8 mouse cellular contexts compared by ENCODE assay signal in the genomic region with DNA sequence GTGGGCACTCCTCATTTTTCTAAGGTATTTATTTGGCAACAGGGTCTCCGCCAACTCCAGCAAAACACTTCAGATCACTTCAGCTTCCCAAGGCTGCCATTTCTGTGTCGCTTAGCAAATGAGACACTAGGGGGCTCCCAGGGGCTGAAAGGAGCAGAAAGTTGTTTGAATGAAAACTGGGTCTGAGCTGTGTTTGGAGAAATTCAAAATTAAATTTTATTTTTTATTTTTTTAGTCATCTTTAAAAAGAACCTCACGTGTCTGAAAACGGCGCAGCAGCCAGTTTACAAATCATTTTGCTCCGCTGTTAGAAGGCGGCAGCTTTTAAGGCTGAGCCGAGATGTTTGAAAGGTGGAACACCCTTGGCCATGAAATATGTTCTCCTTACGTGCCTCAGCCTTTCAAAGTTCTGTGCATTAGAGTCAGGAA. TPM values are rescaled to one million over a fixed set of nuclear protein-coding genes. Genes with fewer than 3 reads are reported as not detected.
DNase-seq lines count a peak whose midpoint lies in the region; ATAC-seq and TF ChIP-seq lines count a peak whose summit lies in the region.

No protein-coding gene starts in this region.

- H3K9ac ChIP-seq in heart, embryonic 12.5 days, result peak overlapping the region; percentile 73

- no peaks in the 10 kb centered on the region for H3K36me3 ChIP-seq in embryonic facial prominence, embryonic 10.5 days (replicated peaks)
- no peaks in the 10 kb centered on the region for H3K36me3 ChIP-seq in heart, embryonic 12.5 days

- no peak for TF ChIP-seq POLR2A in lung, adult 2 months (IDR thresholded peaks at IDR 0.05; ENCODE audit: borderline replicate concordance, extremely low read depth, low read depth, low read length)

- H3K4me1 ChIP-seq in embryonic facial prominence, embryonic 10.5 days, result peaks cover 22% of the 10 kb centered on the region
- H3K4me1 ChIP-seq in heart, embryonic 12.5 days (replicated peaks), result peaks cover 31% of the 10 kb centered on the region
- H3K4me1 ChIP-seq in lung, adult 2 months (ENCODE audit: control insufficient read depth, insufficient read depth, low read length), result peaks cover 6% of the 10 kb centered on the region

- no peaks in the 10 kb centered on the region for H3K9me3 ChIP-seq in embryonic facial prominence, embryonic 10.5 days
- H3K9me3 ChIP-seq in heart, embryonic 12.5 days (replicated peaks), result no peaks in the 10 kb centered on the region

- ATAC-seq in heart, embryonic 12.5 days (ENCODE audit: insufficient number of reproducible peaks, low FRiP score), result no peak
- ATAC-seq in activated CD4-positive, CD25-positive, alpha-beta regulatory T cell, adult 4 months, result no peak

- TF ChIP-seq CTCF in lung, adult 2 months (IDR thresholded peaks at IDR 0.05; ENCODE audit: insufficient read depth, low read length), result peak; percentile 50; the same call in 1 of the 2 replicates

- no peak overlapping the region for H3K4me3 ChIP-seq in embryonic facial prominence, embryonic 10.5 days
- peak overlapping the region; percentile 43 for H3K4me3 ChIP-seq in heart, embryonic 12.5 days
- peak overlapping the region; percentile 59 for H3K4me3 ChIP-seq in lung, adult 2 months (replicated peaks; ENCODE audit: extremely low read depth, low read depth, low read length)

- no peaks in the 10 kb centered on the region for H3K27me3 ChIP-seq in embryonic facial prominence, embryonic 10.5 days (replicated peaks; ENCODE audit: low read depth, poor library complexity, severe bottlenecking)
- no peaks in the 10 kb centered on the region for H3K27me3 ChIP-seq in heart, embryonic 12.5 days (replicated peaks)

- peak; percentile 84 for DNase-seq in 416B (ENCODE audit: low read depth)
- DNase-seq in MEL-GATA-1-ER (ENCODE audit: extremely low read depth, low read depth), result peak; percentile 60
- peak; percentile 60 for DNase-seq in embryonic facial prominence, embryonic 10.5 days (ENCODE audit: low spot score)
- peak; percentile 67 for DNase-seq in layer of hippocampus, adult 11-12 months (ENCODE audit: low spot score)
- peak; percentile 68 for DNase-seq in lung, adult 2 months
- peak; percentile 34 for DNase-seq in ovary, adult 18-20 months (ENCODE audit: low spot score)

- H3K27ac ChIP-seq in embryonic facial prominence, embryonic 10.5 days (replicated peaks), result peak overlapping the region; percentile 55
- H3K27ac ChIP-seq in heart, embryonic 12.5 days (ENCODE audit: poor library complexity, severe bottlenecking), result peak overlapping the region; percentile 87

- 49% methylated on average over 9 of the region's 9 CpGs for WGBS in embryonic facial prominence, embryonic 10.5 days
- WGBS in heart, embryonic 12.5 days, result 22% methylated on average over 9 of the region's 9 CpGs
- 3% methylated on average over 9 of the region's 9 CpGs for WGBS in lung, adult 2 months

- peak overlapping the region; percentile 65 for H3K4me2 ChIP-seq in heart, embryonic 12.5 days

RNA-seq across cellular contexts. Expression of a gene that starts 0.4 kb away (rescaled TPM):
- 2.0 and 2.5 TPM in 2 replicates for polyA plus RNA-seq in embryonic facial prominence, embryonic 10.5 days (2016; fragmentation: Nextera tagmentation; extraction: Ambion mirVana)
- polyA plus RNA-seq in heart, embryonic 12.5 days (2016; fragmentation: Nextera tagmentation; extraction: Ambion mirVana), result 61.4 and 61.8 TPM in 2 replicates
- polyA plus RNA-seq in lung, adult 2 months (2012; rRNA removed), result 16.5 and 20.3 TPM in 2 replicates
- under 1 TPM in 1 of 2 experiments, not detected in 1; 0.09 TPM for polyA plus RNA-seq in activated CD4-positive, CD25-positive, alpha-beta regulatory T cell, adult 4 months (2017; shearing (Covaris generic))

RNA-seq across cellular contexts. Expression of a gene that starts 32.2 kb away (rescaled TPM):
- 3.7 and 3.9 TPM in 2 replicates for polyA plus RNA-seq in embryonic facial prominence, embryonic 10.5 days (2016; fragmentation: Nextera tagmentation; extraction: Ambion mirVana)
- polyA plus RNA-seq in heart, embryonic 12.5 days (2016; fragmentation: Nextera tagmentation; extraction: Ambion mirVana), result 12.6 and 13.5 TPM in 2 replicates
- polyA plus RNA-seq in lung, adult 2 months (2012; rRNA removed), result 0.92 and 1.9 TPM in 2 replicates
- polyA plus RNA-seq in activated CD4-positive, CD25-positive, alpha-beta regulatory T cell, adult 4 months (2017; shearing (Covaris generic)), result not detected

Comparison
In these comparisons a context has a peak if more than half of its experiments do, and no peak if none do; other contexts are left out.
1. DNase-seq: peak in every context shown above with its lines; median percentile 84 in 416B; 68 in lung, adult 2 months; 67 in layer of hippocampus, adult 11-12 months; 60 in MEL-GATA-1-ER; 60 in embryonic facial prominence, embryonic 10.5 days; 34 in ovary, adult 18-20 months.